Mouse (Mus musculus) common myeloid progenitor, adult 5-6 weeks (primary cell): ENCODE data around the gene Isg15. TPM values are rescaled to one million over a fixed set of nuclear protein-coding genes. Genes with fewer than 3 reads are reported as not detected.
A peak's percentile ranks its signal among the peaks of the same experiment; 100 is the strongest.

Experiments used
- ATAC-seq: replicated peaks from 2 replicates; pipeline ENCODE4 v1.8.0; 2016; ENCODE audit warnings: low read depth, mild to moderate bottlenecking, moderate TSS enrichment, inconsistent platforms; ENCODE audit not compliant: poor library complexity, severe bottlenecking
- total RNA-seq: library from RNA; stranded (forward); fragments of 200-1000, 187-1606 nt; gene quantifications from 2 replicates; pipeline ENCODE4 v1.2.3, GENCODE M21; 2017

The Isg15 gene
- total RNA-seq, 1 experiment from 2014 or later, result 3.7 TPM

DNA sequence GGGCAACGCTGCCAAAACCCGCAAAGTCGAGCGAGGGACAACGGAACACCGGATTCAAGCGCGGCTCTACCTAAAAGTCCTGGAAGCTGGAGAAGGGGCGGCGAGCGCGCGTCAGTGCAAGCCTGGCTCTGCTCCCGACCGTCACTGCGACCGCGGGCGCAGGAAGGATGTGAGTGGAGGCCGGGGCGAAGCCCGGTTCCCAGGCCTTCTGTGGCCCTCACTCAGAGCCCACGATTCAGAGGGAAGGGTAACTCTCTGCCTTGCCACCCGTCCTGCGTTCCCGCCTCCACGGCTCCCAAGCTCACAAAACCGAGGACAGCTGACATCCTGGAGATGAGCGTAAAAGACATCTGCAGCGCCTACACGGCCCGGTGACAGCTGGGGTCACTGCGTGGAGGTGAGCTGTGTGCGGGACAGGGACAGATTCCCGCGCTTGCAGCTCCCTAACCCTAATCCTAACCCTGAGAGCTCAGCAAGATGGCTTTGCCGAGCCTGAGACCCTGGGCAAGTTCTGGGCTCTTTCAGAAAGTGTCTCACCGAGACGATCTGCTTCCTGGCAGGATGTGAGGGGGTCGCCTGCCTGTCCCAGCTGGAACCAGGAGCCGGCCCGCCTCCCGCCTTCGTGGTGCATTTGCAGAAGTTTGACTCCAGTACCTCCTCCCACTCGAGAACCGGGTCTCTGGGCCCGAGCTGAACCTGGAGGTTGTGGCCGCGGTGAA is 3.0 kb upstream of the Isg15 start:
- peak; percentile 23 for ATAC-seq

DNA sequence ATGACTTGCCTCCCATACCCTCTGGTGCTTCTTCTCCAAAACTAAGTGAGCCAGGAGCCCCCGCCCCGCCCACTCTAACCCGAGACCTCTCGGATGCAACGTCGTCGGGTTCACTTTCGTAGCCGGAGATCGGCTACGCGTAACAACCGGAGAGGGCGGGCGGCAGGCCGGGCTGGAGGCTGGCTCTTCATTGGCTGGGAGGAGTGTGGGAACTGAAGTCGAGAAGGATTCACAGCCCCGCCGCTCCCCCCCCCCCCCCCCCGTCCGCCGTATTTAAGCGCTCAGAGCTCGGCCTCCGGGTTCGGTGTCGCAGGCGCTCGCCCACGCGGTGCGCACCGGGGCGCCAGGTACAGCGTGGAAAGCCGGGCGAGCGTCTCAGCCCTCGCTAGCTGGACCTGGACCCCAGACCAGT is 2.4 kb upstream of the Isg15 start, which contains the start of gene AW011738:
TSS of gene AW011738 (plus strand) at position 304 of the 412 bp plus-strand sequence.
- ATAC-seq, result peak; percentile 74

DNA sequence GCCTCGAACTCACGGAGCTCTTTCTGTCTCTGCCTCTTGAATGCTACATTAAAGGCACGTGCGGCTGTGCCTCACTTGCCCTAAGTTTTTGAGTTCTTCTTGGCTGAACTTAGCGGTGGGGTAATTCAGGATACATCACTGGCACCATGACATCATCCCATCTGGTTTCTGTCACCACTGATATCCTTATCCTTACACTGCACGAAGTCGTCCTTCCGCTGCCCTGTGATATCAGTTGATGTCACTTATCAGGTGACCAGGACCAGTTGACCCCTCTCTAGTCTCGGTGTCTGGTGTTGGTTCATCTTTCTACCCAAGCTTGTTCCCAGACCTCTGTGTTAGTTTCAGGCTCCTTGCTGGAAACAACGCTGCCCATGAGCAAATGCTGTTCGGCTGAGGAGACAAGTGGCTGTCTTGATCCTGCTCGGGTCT is 1.9 kb upstream of the Isg15 start:
- peak; percentile 30 for ATAC-seq

DNA sequence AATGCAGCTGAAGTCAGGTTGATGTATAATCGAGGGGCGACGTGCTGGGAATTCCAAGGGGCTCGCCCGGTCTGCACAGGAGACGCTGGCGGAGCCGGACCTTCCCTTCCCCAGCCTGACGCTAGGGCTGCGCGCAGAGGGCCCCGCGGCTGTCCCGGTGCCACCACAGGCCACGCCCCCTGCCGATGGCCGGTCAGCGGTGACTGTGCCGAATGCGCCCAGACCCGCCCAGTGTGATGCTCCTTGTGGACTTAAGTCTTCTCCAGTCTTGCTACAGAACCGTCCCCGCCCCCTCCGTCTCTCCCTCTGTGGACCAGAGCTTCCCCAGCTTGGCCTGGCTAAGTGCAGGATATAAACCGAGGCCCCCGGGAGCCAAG is 2.8 kb downstream of the Isg15 start:
- peak; percentile 75 for ATAC-seq

DNA sequence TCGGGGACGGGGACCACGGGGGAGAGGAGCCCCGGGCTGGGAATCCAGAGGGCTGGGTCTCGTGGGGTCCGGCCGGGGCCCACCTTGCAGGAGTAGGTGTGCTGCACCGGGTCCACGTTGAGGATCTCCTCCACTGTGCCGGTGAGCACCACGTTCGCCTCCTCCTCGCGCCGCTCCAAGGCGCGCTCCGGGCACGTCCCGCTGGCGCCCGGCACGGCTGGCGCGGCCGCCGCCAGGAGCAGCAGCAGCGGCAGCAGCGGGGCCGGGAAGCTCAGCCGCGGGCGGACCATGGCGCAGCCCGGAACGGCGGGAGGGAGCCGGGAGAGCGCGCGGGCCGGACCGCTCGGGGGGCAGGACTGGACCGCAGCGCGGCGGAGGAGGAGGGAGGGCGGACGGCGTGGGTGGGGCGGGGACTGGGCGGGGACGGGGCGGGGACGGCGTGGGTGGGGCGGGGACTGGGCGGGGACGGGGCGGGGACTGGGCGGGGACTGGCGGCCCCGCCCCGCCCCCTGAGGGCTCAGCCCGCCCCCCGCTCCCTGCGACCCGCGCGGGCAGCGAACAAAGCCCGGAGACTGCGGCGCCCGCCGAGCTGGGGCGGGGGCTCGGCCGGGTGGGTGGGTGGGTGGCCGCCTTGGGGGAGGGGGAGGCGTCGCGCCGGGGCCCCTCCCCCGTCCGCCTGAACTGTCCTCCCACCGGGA is 3.3 kb downstream of the Isg15 start, which contains the start of gene Agrn:
TSS of gene Agrn (minus strand) at position 358 of the 698 bp plus-strand sequence.
- peak; percentile 46 for ATAC-seq

DNA sequence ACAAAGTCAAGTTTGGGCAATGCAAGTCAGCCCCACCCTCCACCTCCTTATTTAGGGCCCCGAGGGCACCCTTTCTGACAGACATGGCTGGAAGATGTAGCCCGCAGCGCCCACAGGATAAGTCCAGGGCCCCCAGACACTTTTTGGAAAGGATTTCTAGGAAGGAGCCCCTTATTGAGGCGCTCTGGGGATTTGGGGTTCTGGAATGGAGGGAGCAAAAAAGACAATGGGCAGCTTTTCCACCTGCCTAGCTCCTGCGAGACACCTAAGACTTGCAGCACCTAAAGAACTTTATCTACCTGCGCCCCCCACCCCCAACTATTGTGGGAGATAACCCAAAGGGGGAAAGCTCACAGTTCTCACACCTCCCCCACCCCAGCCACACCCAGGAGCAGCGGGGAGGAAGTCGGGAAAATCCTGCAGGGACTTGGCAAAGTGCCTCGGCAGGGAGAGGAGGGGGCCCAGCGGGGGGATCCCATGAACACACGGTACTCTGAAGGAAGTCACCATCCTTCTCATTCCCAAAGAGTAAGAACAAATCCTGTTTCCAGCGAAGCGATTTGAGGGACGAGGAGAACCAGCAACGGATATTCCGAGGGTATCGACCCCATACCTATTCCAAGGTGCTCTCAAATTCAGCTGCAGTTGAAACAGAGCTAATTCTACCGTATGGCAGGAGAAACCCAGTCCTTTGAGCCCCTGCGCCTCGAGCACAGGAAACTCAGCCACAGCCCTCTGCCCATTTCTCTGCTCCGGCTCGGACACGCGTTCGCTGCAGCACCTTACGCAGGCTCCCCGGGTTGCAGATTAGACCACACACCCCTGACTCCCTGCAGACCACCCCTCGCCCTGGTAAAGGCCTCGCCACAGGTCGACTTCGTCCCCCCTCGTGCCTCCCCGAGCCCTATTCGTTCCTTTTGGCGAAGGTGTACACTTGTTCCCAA is 4.4 kb downstream of the Isg15 start:
- no peak for ATAC-seq

DNA sequence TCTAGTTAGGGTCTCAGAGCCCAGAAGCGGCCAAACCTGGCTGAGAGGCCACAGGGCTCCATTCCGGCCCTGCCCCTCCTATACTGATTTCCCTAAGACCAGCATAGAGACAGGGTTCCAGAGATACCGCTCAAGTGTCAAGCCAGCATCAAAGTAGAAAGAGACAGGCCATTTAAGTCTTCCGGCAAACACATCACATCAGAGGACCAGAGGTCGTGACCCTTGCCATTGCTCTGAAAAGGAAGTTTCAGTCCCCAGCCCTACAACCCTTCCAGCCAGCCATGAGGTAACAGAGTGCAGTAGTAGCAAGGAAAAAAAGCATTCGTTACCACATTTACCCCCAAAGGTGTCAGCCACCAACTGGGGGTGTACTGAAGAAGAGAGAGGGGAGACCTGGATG is 6.3 kb downstream of the Isg15 start:
- ATAC-seq, result no peak

DNA sequence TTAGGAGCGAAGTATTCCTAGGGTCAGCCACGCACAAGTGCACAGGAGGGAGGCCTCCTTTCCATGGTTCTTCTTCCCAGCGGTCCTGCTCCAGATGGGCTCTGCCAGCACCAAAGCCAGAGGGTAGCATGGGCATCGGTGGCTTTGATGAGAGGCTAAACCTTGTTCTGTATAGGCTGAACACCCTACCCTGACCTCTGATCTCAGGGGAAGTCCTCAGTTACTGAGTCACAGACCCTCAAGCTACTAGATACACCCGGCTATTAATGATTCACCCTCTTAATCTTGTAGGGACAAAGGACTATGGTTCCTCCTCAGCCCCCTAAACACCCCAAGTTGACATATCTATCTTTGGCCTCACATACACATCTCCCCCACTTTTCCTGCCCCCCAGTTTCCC is 6.7 kb downstream of the Isg15 start:
- ATAC-seq, result no peak

DNA sequence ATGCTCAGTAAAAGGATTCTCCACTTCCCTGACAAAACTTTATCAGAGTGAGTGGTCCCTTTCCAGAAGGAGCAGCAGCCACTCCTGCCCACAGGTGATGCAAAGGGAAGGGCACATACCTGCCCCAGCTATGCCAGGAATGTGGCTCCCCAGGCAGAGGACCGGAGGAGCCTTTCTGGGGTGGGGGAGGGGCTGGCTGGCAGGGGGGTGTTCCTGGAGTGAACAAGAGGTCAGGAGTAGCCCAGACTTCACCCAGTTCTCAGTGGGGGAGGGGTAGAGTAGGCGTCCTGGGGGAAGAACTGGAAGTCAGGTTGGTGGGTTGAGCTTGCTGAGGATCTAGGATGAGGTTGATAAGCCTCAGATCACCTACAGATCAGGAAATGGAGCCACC is 7.4 kb downstream of the Isg15 start:
- no peak for ATAC-seq

DNA sequence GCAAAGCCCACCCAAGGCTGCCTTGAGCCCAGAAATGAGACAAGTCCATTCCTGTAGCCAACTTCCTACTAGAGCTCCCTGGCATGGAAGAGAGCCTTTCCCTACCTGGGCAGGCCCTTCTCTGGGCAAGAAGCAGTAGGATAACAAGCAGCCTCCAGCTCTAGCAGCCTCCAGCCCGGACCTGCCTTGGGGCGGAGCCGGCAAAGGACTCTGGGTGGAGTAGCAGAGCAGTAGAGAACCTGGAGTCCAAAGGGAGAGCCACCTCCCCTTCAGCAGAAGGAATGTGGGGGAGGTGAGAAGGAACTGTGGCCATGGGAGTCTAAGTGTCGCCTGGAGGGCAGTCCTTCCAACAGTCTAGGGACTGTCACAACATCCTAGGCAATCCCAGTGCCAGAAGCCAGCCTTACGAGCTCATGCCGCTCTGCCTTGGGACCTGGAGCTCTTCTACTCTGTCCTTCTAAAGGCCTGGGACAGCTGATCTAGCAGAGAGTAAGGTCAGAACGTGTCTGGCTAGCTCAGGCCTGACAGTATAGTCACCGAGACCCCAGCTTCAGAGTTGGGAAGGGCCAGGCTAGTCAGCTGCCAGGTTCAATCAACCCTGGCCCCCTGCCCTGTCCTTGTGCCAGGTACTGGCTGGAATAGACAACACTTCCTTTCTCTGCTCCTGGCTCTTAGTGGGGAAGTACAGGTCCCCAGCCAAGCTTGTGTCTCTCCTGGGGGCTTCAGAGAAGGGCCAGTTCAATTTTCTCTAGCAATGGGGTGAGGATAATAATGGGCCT is 8.0 kb downstream of the Isg15 start:
- ATAC-seq, result no peak

DNA sequence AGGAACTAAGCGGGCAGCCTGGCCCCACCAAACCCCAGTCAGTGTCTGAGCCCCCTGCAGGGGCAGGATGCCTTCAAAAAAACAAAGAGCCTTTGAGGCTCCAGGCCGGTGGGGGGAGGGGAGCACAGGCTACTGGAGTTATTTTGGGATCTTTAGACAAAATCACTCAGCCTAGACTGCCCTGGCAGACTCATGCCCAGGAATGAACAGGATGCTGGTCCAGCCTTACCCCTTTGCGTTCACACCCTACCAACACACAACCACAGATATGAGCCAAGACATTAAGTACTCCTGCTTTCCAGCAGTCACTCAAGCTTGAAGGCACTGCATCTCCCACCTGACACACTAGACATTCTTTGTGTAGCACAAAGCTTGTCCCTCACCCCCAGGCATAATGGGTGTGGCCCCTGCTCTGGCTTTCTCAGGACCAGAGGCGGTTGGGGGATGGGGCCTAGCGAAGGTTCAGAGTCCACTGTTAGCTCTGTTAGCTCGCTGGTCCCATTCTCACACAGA is 11.8 kb downstream of the Isg15 start:
- ATAC-seq, result no peak

DNA sequence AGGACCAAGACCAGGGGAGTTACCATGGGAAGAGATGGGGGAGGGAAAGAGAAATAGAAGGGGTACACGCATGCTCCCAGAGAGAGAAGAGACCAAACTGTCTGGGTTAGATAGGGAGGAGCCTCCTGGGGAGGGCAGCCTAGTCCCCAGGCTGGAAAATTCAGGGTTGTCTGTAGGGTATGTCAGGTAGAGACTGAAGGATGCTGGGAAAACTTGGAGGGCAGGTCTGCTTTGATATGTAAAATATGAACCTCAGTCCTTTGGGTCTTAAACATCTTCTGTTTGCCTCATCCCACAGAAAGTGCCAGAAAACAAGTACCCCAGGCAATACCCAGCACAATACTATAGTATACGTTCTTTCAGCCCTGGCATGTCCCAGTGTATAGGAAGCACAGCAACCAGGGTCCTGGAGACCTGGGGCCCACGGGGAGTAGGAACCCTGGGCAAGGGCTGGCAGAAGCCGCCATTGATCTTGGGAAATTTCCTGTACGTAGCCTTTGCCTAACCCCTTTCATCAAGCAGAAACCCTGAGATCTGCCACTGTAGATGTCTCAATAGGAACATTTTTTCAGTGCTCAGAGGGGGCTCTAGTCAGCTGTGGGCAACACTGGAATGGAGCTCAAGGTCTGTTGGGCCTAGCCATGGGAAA is 12.3 kb downstream of the Isg15 start:
- no peak for ATAC-seq

DNA sequence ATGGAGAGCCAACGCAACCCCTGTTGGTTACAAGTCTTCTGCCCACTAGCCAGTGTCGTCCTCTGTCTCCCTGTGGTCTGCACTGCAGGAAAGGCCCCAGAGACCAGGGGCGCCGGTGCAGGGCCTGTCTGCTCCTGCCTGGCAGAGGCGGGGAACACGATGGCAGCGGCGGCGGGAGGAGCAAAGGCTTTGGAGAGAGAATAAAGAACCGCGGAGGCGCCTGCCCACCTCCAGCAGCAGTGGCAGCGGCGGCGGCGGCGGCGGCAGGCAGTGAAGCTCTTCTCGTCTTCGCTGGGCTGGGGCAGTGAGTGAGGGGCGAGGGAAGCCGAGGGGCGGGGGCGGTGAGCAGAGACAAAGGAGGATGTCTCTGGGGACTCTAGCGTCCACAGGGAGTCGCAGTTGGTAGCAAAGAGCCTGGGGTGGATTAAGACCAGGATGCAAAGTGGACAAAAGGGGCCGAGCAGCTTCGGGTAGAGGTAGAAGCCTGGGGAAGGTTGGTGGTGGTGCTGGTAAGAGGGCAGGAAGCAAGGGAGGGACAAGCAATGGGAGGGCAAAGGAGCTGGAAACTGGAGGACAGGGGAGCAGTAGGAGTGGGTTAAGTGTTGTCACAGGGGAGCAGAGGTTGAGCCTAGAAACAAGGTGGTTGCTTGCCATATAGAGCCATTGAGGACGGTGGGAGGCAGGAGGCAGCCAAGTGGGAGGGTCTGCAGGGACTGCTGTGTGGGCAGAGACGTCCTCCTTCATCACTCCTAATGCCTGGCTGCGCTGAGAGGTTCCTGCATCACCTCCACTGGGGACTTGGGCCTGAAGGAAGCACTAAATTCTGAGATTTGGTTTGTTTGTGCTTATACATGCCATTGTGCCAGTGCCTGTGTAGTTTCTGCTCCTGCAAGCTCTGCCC is 14.4 kb downstream of the Isg15 start:
- ATAC-seq, result peak; percentile 63

DNA sequence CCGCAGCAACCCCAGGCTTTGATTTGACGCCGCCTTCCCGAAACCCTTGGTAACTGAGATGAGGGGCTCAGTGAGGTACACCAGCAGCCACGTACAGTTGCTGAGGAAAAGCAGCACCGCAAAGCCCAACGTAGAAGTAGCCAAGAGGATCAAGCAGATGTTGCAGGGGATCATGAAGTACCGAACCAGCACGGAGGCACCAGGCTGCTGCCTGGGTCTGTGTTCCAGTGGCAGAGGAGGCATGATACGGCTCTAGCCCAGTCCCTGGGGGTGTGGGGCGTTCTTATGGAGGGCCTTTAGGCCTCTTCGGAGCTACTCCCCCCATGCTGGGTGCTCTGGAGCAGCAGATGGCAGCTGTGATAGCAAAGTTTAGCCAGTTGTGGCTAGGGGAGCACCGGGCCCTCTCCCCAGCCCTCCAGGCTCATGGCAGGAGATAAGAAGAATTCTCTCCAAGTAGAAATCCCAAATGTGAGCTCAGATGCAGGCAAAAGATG is 15.1 kb downstream of the Isg15 start:
- peak; percentile 46 for ATAC-seq

DNA sequence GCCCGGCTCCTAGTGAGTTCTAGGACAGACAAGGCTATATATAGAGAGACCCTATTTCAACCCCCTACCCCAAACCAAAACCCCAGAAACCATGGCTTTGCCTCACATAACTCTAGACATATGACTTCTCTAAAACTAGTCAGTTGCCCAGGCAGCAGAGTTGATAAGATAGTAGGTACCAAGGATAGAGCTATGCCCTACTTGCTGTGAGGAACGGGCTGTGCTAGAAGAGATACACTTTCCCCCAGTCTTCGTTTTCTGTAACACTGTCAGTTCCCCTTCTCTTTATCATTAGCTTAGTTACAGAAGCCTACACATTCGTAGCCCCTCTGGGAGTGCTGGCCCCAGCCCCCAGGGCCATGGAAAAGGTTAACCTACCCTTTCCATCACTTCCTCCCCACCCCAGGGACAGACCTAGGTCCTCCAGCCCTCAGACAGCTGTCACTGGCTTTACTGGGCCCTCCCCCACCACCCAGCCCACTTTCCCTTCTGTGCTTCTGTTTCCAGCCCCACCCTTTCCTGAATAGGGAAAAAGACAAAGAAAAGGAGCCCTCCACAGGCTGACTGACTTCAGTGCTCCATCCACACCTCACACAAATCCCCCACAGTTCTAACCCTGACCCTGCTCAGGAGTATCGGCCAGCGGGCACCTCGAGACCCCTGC is 16.2 kb downstream of the Isg15 start:
- ATAC-seq, result no peak; the same call in 1 of the 2 replicates

DNA sequence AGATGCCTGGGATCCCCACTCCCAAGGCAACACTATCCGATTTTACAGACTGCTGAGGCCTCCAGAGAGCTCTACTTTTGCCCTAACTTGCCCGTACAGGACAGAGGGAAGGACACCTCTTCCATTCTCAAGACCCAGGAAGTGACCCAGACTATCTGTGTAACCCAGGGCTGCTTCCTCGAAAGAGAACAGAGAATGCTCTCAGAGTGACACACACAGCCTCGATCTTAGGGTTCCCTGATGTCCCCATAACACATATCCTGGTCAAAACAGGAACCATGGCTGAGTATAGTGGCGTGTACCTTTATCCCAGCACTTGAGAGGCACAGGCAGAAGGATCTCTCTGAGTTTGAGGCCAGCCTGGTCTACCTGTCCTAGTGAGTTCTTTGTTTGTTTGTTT is 16.9 kb downstream of the Isg15 start:
- ATAC-seq, result no peak

DNA sequence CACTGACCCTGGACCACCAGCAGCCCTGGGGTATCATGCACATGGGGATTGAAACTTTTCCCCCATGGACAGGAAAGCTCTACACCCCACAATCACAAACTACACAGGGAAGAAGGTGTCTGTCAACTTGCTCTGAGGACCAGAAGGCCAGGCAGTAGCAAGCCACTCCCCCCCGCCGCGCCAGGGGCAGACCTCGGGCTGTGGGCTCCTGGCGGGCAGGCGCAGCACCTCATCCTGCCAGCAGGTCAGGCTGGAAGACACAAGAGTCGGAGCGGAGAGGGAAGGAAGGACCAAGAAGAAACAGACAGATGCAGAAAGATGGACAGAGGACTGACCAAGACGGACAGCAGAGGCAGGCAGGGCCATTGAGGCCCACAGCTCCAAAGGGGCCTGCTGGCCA is 23.0 kb downstream of the Isg15 start:
- no peak for ATAC-seq
